Mouse (Mus musculus) limb, embryonic 10.5 days (tissue): ENCODE results near the gene Vezt. TPM values are rescaled to one million over a fixed set of nuclear protein-coding genes. Genes with fewer than 3 reads are reported as not detected.

Experiments
- DNase-seq: peaks from one replicate; pipeline ENCODE4 v3.0.0-alpha.2; 2017; ENCODE audit warnings: low spot score
- H3K27ac ChIP-seq: fragments of 300-500 bp; sonication (generic); 2 replicates; pipeline ENCODE4 v1.5.1; 2016; ENCODE audit warnings: mild to moderate bottlenecking
- H3K27me3 ChIP-seq: fragments of 300-500 bp; sonication (generic); 2 replicates; pipeline ENCODE4 v1.6.1; 2016; ENCODE audit warnings: low read depth, mild to moderate bottlenecking; ENCODE audit not compliant: poor library complexity, severe bottlenecking
- H3K36me3 ChIP-seq: fragments of 300-500 bp; sonication (generic); 2 replicates; pipeline ENCODE4 v1.6.1; 2016; ENCODE audit warnings: mild to moderate bottlenecking, moderate library complexity
- H3K4me1 ChIP-seq: fragments of 300-500 bp; sonication (generic); 2 replicates; pipeline ENCODE4 v1.6.1; 2016
- H3K4me3 ChIP-seq: fragments of 300-500 bp; sonication (generic); 2 replicates; pipeline ENCODE4 v1.5.1; 2016; ENCODE audit warnings: mild to moderate bottlenecking, moderate library complexity
- H3K9me3 ChIP-seq: fragments of 300-500 bp; sonication (generic); replicated peaks from 2 replicates; pipeline ENCODE4 v1.6.1; 2016; ENCODE audit warnings: mild to moderate bottlenecking
- WGBS: fragments of 180-500 bp; shearing (Covaris S2); methylation state at CpG from one replicate; pipeline ENCODE4 v1.1.7; 2016; 5-methylcytosine and 5-hydroxymethylcytosine counted together
- polyA plus RNA-seq: library from polyadenylated mRNA; unstranded; fragments of >200 nt; fragmentation: Nextera tagmentation; extraction: Ambion mirVana; gene quantifications from 2 replicates; pipeline ENCODE4 v1.2.1, GENCODE M21; 2016

Vezt gene
- polyA plus RNA-seq, 1 experiment from 2014 or later: 25.9 TPM

- WGBS: 88% methylated on average over 6 of the region's 6 CpGs
- H3K9me3 ChIP-seq: no peaks in the 10 kb centered on the region
- H3K27ac ChIP-seq: no peak overlapping the region
- H3K4me3 ChIP-seq: no peak overlapping the region
- peaks cover 3% of the 10 kb centered on the region; the same call in 1 of the 2 replicates for H3K4me1 ChIP-seq
- no peak for DNase-seq
- no peaks in the 10 kb centered on the region for H3K27me3 ChIP-seq
- H3K36me3 ChIP-seq: no peaks in the 10 kb centered on the region
These were observed 20.9 kb upstream of the Vezt start for GRCm38 (mm10) chr10:94056487-94056886.

GRCm38 (mm10) chr10:94050736-94051135 is 15.1 kb upstream of the Vezt start:
- WGBS: 95% methylated on average over 5 of the region's 5 CpGs
- no peak overlapping the region for H3K4me3 ChIP-seq

GRCm38 (mm10) chr10:94049121-94049520 is 13.5 kb upstream of the Vezt start:
- DNase-seq: no peak
- WGBS: 83% methylated on average over 8 of the region's 8 CpGs
- no peak overlapping the region for H3K27ac ChIP-seq

More at GRCm38 (mm10) chr10:94050736-94051135, 15.1 kb upstream of the Vezt start:
- no peaks in the 10 kb centered on the region for H3K9me3 ChIP-seq
- H3K36me3 ChIP-seq: peaks cover 11% of the 10 kb centered on the region
- H3K4me1 ChIP-seq: peaks cover 12% of the 10 kb centered on the region; the same call in 1 of the 2 replicates
- H3K27ac ChIP-seq: no peak overlapping the region
- no peak for DNase-seq
- H3K27me3 ChIP-seq: no peaks in the 10 kb centered on the region

GRCm38 (mm10) chr10:94047845-94048559 is 12.4 kb upstream of the Vezt start:
- peaks cover 38% of the 10 kb centered on the region for H3K36me3 ChIP-seq
- H3K9me3 ChIP-seq: no peaks in the 10 kb centered on the region
- H3K27me3 ChIP-seq: no peaks in the 10 kb centered on the region
- no peak overlapping the region for H3K27ac ChIP-seq
- DNase-seq: no peak
- peaks cover 12% of the 10 kb centered on the region; the same call in 1 of the 2 replicates for H3K4me1 ChIP-seq
- no peak overlapping the region for H3K4me3 ChIP-seq
- WGBS: 47% methylated on average over 10 of the region's 10 CpGs

More at GRCm38 (mm10) chr10:94049121-94049520, 13.5 kb upstream of the Vezt start:
- Histone ChIP-seq H3K9me3 (no peaks in the 10 kb centered on the region), H3K36me3 (peaks cover 27% of the 10 kb centered on the region), H3K4me3 (no peak overlapping the region), H3K4me1 (peaks cover 12% of the 10 kb centered on the region; the same call in 1 of the 2 replicates), H3K27me3 (no peaks in the 10 kb centered on the region)

GRCm38 (mm10) chr10:94047024-94047423 is 11.4 kb upstream of the Vezt start:
- H3K4me3 ChIP-seq: no peak overlapping the region

GRCm38 (mm10) chr10:94045301-94045700 is 9.7 kb upstream of the Vezt start:
- Histone ChIP-seq H3K27ac (no peak overlapping the region), H3K9me3 (no peaks in the 10 kb centered on the region), H3K36me3 (peaks cover 35% of the 10 kb centered on the region), H3K27me3 (no peaks in the 10 kb centered on the region), H3K4me1 (peaks cover 12% of the 10 kb centered on the region; the same call in 1 of the 2 replicates), H3K4me3 (no peak overlapping the region)
- WGBS: 94% methylated on average over 13 of the region's 13 CpGs
- DNase-seq: no peak

More at GRCm38 (mm10) chr10:94047024-94047423, 11.4 kb upstream of the Vezt start:
- no peak overlapping the region for H3K27ac ChIP-seq
- no peaks in the 10 kb centered on the region for H3K9me3 ChIP-seq
- peaks cover 12% of the 10 kb centered on the region; the same call in 1 of the 2 replicates for H3K4me1 ChIP-seq
- no peaks in the 10 kb centered on the region for H3K27me3 ChIP-seq
- DNase-seq: no peak
- peaks cover 38% of the 10 kb centered on the region for H3K36me3 ChIP-seq
- 96% methylated on average over 1 of the region's 1 CpGs for WGBS

- Histone ChIP-seq H3K27me3 (no peaks in the 10 kb centered on the region), H3K9me3 (no peaks in the 10 kb centered on the region), H3K4me3 (no peak overlapping the region), H3K27ac (no peak overlapping the region), H3K36me3 (peaks cover 35% of the 10 kb centered on the region), H3K4me1 (peaks cover 7% of the 10 kb centered on the region; the same call in 1 of the 2 replicates)
- no peak for DNase-seq
- 85% methylated on average over 10 of the region's 10 CpGs for WGBS
These were observed 8.3 kb upstream of the Vezt start for GRCm38 (mm10) chr10:94043908-94044307.

GRCm38 (mm10) chr10:94038366-94039260 is 3.0 kb upstream of the Vezt start:
- H3K27me3 ChIP-seq: no peaks in the 10 kb centered on the region
- DNase-seq: no peak
- H3K4me1 ChIP-seq: peaks cover 22% of the 10 kb centered on the region
- WGBS: 77% methylated on average over 7 of the region's 7 CpGs
- no peak overlapping the region for H3K4me3 ChIP-seq
- peaks cover 5% of the 10 kb centered on the region for H3K36me3 ChIP-seq
- H3K27ac ChIP-seq: no peak overlapping the region
- H3K9me3 ChIP-seq: no peaks in the 10 kb centered on the region

- no peak for DNase-seq
- WGBS: 89% methylated on average over 4 of the region's 4 CpGs
- Histone ChIP-seq H3K27ac (no peak overlapping the region), H3K9me3 (no peaks in the 10 kb centered on the region), H3K4me3 (no peak overlapping the region), H3K36me3 (no peaks in the 10 kb centered on the region), H3K27me3 (no peaks in the 10 kb centered on the region), H3K4me1 (peaks cover 22% of the 10 kb centered on the region)
These were observed 2.0 kb upstream of the Vezt start for GRCm38 (mm10) chr10:94037596-94037995.

- H3K4me1 ChIP-seq: peaks cover 22% of the 10 kb centered on the region
- no peaks in the 10 kb centered on the region for H3K27me3 ChIP-seq
- no peak overlapping the region for H3K27ac ChIP-seq
- WGBS: 59% methylated on average over 9 of the region's 9 CpGs
- H3K36me3 ChIP-seq: no peaks in the 10 kb centered on the region
- no peak for DNase-seq
- no peaks in the 10 kb centered on the region for H3K9me3 ChIP-seq
- H3K4me3 ChIP-seq: peak overlapping the region; percentile 91
These were observed 1.6 kb upstream of the Vezt start for GRCm38 (mm10) chr10:94037196-94037595.

- peak overlapping the region; percentile 94 for H3K27ac ChIP-seq
- H3K27me3 ChIP-seq: no peaks in the 10 kb centered on the region
These were observed 750 bp upstream of the Vezt start for GRCm38 (mm10) chr10:94036375-94036758.

GRCm38 (mm10) chr10:94034876-94035657 is 550 bp downstream of the Vezt start:
- 2% methylated on average over 30 of the region's 30 CpGs for WGBS
- H3K9me3 ChIP-seq: no peaks in the 10 kb centered on the region
- DNase-seq: peak; percentile 81
- peaks cover 7% of the 10 kb centered on the region for H3K36me3 ChIP-seq
- peak overlapping the region; percentile 94 for H3K27ac ChIP-seq
- peak overlapping the region; percentile 91 for H3K4me3 ChIP-seq
- peaks cover 22% of the 10 kb centered on the region for H3K4me1 ChIP-seq
- no peaks in the 10 kb centered on the region for H3K27me3 ChIP-seq

More at GRCm38 (mm10) chr10:94036375-94036758, 750 bp upstream of the Vezt start:
- WGBS: under 1% methylated on average over 32 of the region's 32 CpGs
- Histone ChIP-seq H3K4me1 (peaks cover 22% of the 10 kb centered on the region), H3K4me3 (peak overlapping the region; percentile 91), H3K9me3 (no peaks in the 10 kb centered on the region), H3K36me3 (no peaks in the 10 kb centered on the region)
- no peak for DNase-seq
